Mouse (Mus musculus) testis, postnatal 14 days (tissue): Measurements from ENCODE around the gene Gfy.
A peak's percentile ranks its signal among the peaks of the same experiment; 100 is the strongest.
"Not testable (repeated sequence)": the region's sequence is repeated elsewhere in the genome, so short reads cannot be mapped to it uniquely, and the experiment has no call there.

ENCODE experiments used
- DNase-seq: peaks from one replicate; pipeline ENCODE4 v3.0.0; 2021; ENCODE audit warnings: low spot score

The Gfy gene

GRCm38 (mm10) chr7:45165701-45166100, 13.7 kb downstream of the Gfy start:
- DNase-seq = no peak

GRCm38 (mm10) chr7:45164833-45165232, 14.5 kb downstream of the Gfy start:
- DNase-seq = no peak

GRCm38 (mm10) chr7:45163735-45164490, 15.5 kb downstream of the Gfy start, which contains the start of gene Slc17a7:
TSS of gene Slc17a7 (plus strand) at chr7:45163949.
- peak; percentile 68 for DNase-seq

DNA sequence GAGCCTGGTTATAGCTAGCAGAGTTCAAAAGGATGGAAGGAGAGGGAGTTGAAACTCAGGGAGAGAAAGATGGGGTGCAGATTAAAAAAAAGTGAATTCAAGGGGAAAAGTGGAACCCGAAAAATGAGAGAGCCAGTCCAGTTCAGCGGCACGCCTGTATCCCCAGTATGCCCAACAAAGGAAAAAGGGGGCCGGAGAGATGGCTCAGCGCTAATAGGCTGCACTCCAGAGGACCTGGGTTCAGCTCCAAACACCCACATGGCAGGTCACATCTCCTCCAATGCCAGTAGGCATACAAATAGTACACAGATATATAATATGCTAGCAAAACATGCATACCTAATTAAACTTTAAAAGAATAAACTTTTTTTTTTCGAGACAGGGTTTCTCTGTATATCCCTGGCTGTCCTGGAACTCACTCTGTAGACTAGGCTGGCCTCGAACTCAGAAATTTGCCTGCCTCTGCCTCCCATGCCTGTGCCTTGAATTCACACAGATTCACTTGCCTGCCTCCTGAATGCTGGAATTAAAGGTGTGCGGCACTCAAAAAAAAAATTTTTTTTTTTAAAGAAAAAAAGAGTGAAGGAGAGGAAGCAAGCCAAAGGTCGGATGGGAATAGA, 16.3 kb downstream of the Gfy start:
- no peak for DNase-seq

GRCm38 (mm10) chr7:45162551-45162950, 16.8 kb downstream of the Gfy start:
- DNase-seq = no peak

DNA sequence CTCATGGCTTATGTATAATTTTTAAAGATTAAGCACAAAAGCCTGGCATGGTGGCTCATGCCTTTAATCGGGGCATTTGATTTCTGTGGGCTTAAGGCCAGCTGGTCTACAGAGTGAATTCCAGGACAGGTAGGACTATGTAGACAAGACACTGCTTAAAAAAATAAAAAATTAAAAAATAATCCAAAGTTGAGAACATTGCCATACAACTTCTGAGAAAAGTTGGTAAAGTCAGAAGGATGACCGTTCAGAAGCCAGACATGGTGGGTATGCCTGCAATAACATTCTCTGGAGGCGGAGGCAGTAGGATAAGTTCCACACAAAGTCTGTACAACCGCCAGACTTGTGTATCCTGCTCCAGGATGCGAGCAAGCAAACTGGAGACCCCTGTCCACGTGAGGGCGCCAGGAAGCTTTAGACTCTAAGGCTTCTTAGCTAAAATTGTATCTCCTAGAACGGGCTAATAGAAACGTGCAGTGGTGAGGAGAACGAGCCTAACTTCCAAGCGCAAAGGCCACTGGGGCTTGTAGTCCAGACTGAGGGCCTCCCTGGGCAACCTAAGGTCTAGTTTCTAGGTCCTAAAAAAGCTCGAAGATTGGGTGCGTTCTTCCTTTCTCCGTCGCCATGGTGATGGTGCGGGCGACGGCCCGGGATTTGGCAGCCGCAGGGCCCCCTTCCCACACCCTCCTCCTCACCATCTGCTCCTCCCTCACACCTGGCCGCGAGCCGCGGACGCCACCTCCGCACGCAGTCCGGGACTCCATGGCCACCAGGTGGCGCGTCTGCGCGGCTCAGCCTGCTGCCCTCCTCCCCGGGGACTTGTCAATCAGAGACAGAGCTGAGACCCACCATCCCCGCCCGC, 17.5 kb downstream of the Gfy start:
- DNase-seq = peak; percentile 89

GRCm38 (mm10) chr7:45160866-45161265, 18.5 kb downstream of the Gfy start:
- no peak for DNase-seq

DNA sequence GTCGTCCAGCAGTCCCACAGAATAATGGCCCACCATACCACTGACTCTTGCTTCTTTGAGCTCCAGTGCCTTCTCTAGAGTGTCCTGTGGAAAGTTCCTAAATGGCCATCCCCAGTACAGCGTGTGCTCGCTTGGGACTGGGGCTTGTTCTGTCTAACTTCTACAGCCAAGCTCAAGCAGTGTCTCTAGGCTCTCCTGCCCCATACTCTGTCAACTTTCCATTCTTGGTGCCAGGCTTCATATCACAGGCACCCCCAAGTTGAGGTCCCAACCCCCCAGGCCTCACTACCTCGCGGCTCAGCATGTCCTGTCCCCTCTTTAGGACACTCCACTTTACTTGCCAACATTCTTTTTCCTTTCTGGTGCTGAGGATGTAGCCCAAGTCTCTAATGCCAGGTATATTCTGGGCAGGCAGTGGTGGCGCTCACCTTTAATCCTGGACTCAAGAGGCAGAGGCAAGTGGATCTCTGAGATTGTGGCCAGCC, 19.0 kb downstream of the Gfy start:
- no peak for DNase-seq

DNA sequence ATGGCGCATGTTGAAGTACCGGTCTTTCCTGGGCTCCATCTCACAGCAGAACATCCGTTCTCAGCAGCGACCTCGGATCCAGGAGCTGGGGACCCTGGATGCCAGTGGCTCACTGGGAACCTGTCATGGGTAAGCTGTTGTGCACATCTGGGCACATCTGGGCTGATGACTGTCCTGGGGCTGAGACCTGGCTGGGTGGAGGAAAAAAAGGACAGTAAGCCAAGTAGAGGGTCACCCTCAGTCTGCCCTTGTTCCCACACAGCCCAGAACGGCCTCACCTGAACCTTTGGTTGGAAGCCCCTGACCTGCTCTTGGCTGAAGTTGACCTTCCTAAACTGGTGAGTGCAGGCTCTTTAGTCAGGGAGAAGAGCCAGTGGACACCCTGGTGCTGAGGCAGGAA, 20.4 kb downstream of the Gfy start:
- no peak for DNase-seq

DNA sequence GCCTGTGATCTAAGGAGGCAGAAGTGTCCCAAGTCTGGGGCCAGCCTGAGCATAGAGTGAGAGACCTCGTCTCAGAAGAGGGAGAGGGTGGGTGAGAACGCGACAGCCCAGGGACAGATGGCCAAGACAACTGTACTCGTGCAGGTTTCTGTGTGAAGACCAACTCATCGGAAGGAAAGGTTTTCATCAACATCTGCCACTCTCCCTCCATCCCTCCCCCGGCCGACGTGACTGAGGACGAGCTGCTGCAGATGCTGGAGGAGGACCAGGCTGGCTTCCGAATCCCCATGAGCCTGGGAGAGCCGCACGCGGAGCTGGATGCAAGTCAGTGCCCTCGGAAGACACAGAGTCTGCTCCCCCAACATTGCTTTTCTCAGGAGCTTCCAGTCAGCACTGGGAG, 21.9 kb downstream of the Gfy start:
- no peak for DNase-seq

DNA sequence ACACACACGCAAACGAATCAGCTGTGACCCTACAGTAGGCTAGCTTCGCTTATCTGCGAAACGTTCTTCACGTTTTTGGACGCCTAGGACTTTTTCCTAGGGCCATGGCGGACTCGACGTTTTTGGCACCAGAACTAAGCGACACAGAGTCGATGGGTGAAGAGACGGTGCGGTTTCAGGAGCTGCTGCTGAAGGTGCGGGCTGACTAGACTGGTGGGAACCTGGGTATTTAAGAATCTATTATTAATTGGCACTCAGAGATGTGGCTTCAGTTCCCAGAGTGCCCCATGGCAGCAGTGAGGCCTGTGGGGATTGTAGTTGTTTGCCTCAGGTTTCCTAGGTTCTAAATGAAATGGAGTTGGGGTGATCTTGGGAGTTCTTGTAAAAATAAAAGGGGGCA, 23.2 kb downstream of the Gfy start:
- DNase-seq = no peak

GRCm38 (mm10) chr7:45155590-45155989, 23.8 kb downstream of the Gfy start:
- DNase-seq = no peak

- DNase-seq = no peak
Observed at GRCm38 (mm10) chr7:45154993-45155514, 24.3 kb downstream of the Gfy start.

DNA sequence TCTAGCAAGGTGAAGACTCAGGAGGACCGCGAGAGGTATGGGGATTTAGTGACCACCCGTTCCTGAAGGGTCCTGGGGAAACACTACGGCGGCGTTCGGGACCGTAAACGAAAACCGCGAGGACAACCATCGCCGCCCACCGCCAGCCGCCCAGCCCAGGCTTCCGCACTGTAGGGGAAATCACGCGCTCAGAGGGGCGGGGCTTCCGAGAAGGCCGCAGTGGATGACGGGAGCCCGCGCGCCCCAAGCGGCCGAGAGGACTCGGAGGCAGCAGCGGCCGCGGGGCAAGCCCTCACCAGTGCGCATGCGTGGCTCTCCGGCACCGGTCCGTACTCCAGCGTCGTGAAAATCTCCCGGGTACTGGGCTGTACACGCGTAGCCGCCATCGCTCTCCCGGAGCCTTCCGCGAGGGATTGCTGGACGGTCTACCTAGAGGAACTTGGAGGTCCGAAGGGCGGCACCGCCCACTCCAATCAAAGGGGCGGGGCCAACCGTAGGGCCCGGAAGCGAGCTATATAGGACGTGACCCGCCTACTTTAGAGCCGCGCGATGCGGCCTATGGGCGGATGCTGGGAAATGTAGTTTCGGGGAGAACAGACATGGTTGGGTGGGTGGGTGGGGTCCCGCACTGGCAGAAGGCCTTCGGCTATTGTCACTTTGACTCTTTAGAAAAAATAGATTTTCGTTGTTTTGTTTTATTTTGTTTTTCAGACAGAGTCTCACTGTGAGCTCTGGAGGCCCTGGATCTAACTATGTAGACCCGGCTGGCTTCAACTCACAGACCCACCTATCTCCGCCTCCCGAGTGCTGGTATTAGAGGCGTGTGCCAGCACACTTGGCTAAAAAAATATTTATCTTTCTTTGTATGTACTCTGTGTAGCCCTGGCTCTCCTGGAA, 25.0 kb downstream of the Gfy start, which contains the start of the genes Pih1d1 and Aldh16a1:
Pih1d1 (plus strand) TSS at position 208 of the 897 bp plus-strand sequence.
Aldh16a1 (minus strand) TSS at position 489 of the 897 bp plus-strand sequence.
- peak; percentile 97 for DNase-seq

GRCm38 (mm10) chr7:45153586-45153985, 25.8 kb downstream of the Gfy start:
- DNase-seq = no peak

DNA sequence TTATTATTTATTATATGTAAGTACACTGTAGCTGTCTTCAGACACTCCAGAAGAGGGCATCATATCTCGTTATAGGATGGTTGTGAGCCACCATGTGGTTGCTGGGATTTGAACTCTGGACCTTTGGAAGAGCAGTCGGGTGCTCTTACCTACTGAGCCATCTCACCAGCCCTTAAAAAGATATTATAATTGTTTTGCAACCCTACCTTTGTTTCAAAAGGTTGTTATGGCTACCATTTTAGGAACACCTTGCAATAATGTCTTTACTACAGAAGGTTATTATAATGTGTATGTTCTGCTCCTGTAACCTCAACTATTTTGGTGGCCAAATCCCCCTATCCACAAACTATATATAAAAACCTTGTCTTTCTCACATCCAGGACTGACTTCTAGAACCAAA, 26.3 kb downstream of the Gfy start:
- not testable (repeated sequence) for DNase-seq

- no peak for DNase-seq
Observed at GRCm38 (mm10) chr7:45151303-45151702, 28.1 kb downstream of the Gfy start.

DNA sequence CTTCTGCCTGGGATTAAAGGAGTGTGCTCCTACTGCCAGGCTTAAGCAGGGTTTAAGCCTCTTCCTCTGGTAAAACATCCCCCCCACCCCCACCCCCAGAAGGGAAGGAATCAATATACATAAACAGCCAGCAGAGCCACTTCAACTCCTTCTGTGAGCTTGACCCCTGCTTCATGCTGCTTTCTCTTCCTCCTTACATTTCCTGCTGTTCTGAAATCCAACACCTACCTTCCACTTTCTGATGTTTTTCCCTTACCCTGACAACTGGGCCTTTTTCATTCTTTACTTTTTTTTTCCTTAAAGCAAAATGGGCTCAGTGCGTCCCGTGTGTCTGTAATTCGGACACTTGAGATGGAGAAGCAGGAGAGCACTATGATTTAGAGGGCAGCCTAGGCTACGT, 29.0 kb downstream of the Gfy start:
- no peak for DNase-seq

GRCm38 (mm10) chr7:45149545-45149944, 29.8 kb downstream of the Gfy start:
- no peak for DNase-seq

DNA sequence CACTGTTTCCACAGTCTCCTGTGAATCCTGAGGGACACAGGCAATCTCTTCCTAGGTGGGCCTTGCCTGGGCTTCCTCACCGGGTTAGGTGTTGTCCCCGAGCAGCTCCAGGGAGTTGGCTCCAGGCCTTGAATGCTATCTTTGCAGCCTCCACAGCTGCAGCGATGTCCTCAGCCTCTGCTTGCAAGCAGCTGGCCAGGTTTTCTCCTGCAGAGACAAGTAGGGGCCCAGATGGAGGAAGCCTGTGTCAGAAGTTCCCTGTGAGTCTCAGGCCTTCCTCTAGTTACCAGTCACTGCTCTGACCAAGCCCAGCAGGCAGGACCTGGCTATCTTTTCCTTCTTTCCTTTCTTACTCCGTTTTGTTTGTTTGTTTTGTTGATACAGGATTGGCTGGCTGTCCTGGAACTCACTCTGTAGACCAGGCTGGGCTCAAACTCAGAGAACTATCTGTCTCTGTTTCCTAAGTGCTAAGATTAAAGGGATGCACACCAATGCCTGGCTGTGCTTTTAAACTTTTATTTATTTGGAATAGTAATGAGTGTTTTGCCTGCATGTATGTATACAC, 30.8 kb downstream of the Gfy start:
- no peak for DNase-seq

DNA sequence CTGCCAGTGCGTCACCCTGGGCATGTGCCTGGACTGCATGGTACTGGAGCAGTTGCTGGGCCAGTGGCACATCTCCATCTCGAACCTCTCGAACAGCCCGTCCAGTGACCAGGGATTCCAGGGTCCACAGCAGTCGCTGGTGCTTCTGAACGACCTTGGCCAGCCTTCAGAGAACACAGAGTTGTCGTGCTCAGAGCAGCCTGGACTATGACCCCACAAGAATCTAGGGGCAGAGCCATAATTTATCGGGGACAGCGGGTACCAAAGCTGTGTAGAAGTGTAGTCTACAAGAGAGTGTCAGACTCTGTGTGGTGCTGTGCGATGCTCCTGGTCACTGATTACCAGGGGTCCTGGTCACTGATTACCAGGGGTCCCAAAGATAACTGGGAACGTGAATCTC, 31.5 kb downstream of the Gfy start:
- no peak for DNase-seq
